9 mouse cellular contexts compared by ENCODE assay signal in the genomic region with DNA sequence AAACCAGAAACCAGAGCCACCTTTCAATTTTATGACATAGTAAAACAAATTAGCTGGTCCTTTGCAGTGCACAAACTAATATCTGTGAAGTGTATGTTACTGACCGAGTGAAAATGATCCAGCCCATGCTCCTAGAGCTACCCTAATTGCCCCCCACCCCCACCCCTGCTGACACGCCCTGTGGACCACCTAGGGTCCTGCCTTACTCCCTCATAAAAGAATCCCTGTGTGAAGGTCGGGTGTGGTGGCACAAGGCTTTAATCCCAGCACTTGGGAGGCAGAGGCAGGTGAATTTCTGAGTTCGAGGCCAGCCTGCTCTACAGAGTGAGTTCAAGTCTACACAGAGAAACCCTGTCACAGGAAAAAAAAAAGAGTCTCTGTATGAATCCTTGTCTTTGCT. TPM values are rescaled to one million over a fixed set of nuclear protein-coding genes. Genes with fewer than 3 reads are reported as not detected.
A peak's percentile ranks its signal among the peaks of the same experiment; 100 is the strongest.
DNase-seq lines count a peak whose midpoint lies in the region; ATAC-seq and TF ChIP-seq lines count a peak whose summit lies in the region.
"Had no signal": no experiment of that assay in that cellular context is flagged by ENCODE, and none has a peak within 500 bp of the region (broad histone marks: within the 10 kb centered on the region; RNA-seq: fewer than 3 reads in every experiment).

No protein-coding gene starts in this region.

- no peak for DNase-seq in heart, postnatal 4 days
- no peak for DNase-seq in MEL (ENCODE audit: low read depth, low spot score)
- no peak for DNase-seq in hindbrain, embryonic 11.5 days (ENCODE audit: low spot score)
- DNase-seq in midbrain, embryonic 11.5 days (ENCODE audit: low spot score, missing footprints) = no peak
- DNase-seq in embryo, embryonic 10 days (ENCODE audit: low spot score) = no peak
- no peak for DNase-seq in natural killer cell, adult 2 months (ENCODE audit: low spot score in 2 of 2)
- DNase-seq: cerebellum, postnatal 25 days had no signal

- TF ChIP-seq EP300 in MEL (IDR thresholded peaks at IDR 0.05; ENCODE audit: low read depth in 1 of 2, low read length in 2 of 2) = no peak

- H3K4me3 ChIP-seq in heart, embryonic 16.5 days (ENCODE audit: low read length) = peak overlapping the region; percentile 100
- peak overlapping the region; percentile 86 to 99 for H3K4me3 ChIP-seq in MEL (ENCODE audit: control insufficient read depth in 1 of 2, insufficient read depth in 1 of 2, low read depth in 2 of 2, low read length in 2 of 2)
- H3K4me3 ChIP-seq in hindbrain, embryonic 11.5 days (ENCODE audit: low read depth, low read length) = peak overlapping the region; percentile 98; the same call in 1 of the 2 replicates
- H3K4me3 ChIP-seq in midbrain, embryonic 11.5 days (ENCODE audit: low read depth, low read length) = peak overlapping the region; percentile 100

- H3K9ac ChIP-seq in heart, embryonic 16.5 days (ENCODE audit: low read length) = no peak overlapping the region; the same call in none of the 2 replicates
- peak overlapping the region; percentile 95 for H3K9ac ChIP-seq in MEL (ENCODE audit: control insufficient read depth, low read depth, low read length, poor library complexity, severe bottlenecking)
- H3K9ac ChIP-seq in hindbrain, embryonic 11.5 days (ENCODE audit: low read depth, low read length) = no peak overlapping the region; the same call in 1 of the 2 replicates
- peak overlapping the region; percentile 97; the same call in 1 of the 2 replicates for H3K9ac ChIP-seq in midbrain, embryonic 11.5 days (ENCODE audit: low read length)

- peak overlapping the region; percentile 84 for H3K4me2 ChIP-seq in heart, embryonic 16.5 days (ENCODE audit: low read depth, low read length)
- peak overlapping the region; percentile 76 for H3K4me2 ChIP-seq in hindbrain, embryonic 11.5 days (replicated peaks; ENCODE audit: low read depth, low read length)
- peak overlapping the region; percentile 88; the same call in 1 of the 2 replicates for H3K4me2 ChIP-seq in midbrain, embryonic 11.5 days

- peaks cover 51% of the 10 kb centered on the region for H3K79me2 ChIP-seq in MEL (ENCODE audit: control insufficient read depth, insufficient read depth, low read length, poor library complexity)

- peaks cover 14% of the 10 kb centered on the region for H3K36me3 ChIP-seq in heart, embryonic 16.5 days (ENCODE audit: control insufficient read depth, insufficient read depth)
- peaks cover 8 to 34% of the 10 kb centered on the region in 2 experiments for H3K36me3 ChIP-seq in MEL (ENCODE audit: control insufficient read depth in 1 of 2, insufficient read depth in 2 of 2, low read length in 2 of 2)
- 0 out of 2 replicates have a peak, but pooled peaks cover 2% of the 10 kb centered on the region for H3K36me3 ChIP-seq in hindbrain, embryonic 11.5 days (ENCODE audit: control insufficient read depth, insufficient read depth, low read length)
- H3K36me3 ChIP-seq in midbrain, embryonic 11.5 days (ENCODE audit: control insufficient read depth, insufficient read depth, low read length) = peaks cover 2% of the 10 kb centered on the region; the same call in 1 of the 2 replicates

- no peaks in the 10 kb centered on the region for H3K27me3 ChIP-seq in heart, embryonic 16.5 days (ENCODE audit: control insufficient read depth, insufficient read depth, low read length)
- no peaks in the 10 kb centered on the region for H3K27me3 ChIP-seq in MEL (ENCODE audit: control insufficient read depth in 1 of 2, insufficient read depth in 2 of 2, low read length in 2 of 2)
- H3K27me3 ChIP-seq in hindbrain, embryonic 11.5 days (ENCODE audit: control insufficient read depth, insufficient read depth, low read length) = no peaks in the 10 kb centered on the region
- H3K27me3 ChIP-seq in midbrain, embryonic 11.5 days (ENCODE audit: control insufficient read depth, insufficient read depth, low read length) = no peaks in the 10 kb centered on the region

- TF ChIP-seq RAD21 in MEL (IDR thresholded peaks at IDR 0.05; ENCODE audit: low read depth, low read length) = no peak

- 67% methylated on average over 4 of the region's 4 CpGs for WGBS in heart, embryonic 16.5 days
- WGBS in hindbrain, embryonic 11.5 days = 76% methylated on average over 4 of the region's 4 CpGs
- 63% methylated on average over 4 of the region's 4 CpGs for WGBS in midbrain, embryonic 11.5 days

- no peak overlapping the region for H3K27ac ChIP-seq in heart, embryonic 16.5 days (ENCODE audit: low read length)
- peak overlapping the region; percentile 83 for H3K27ac ChIP-seq in MEL (ENCODE audit: control insufficient read depth, low read depth, low read length)
- no peak overlapping the region for H3K27ac ChIP-seq in hindbrain, embryonic 11.5 days (ENCODE audit: low read depth, low read length)
- H3K27ac ChIP-seq in midbrain, embryonic 11.5 days (ENCODE audit: low read depth, low read length) = no peak overlapping the region

- H3K4me1 ChIP-seq in heart, embryonic 16.5 days (ENCODE audit: control insufficient read depth, insufficient read depth, low read length) = peaks cover 22% of the 10 kb centered on the region
- H3K4me1 ChIP-seq in MEL (ENCODE audit: control insufficient read depth in 1 of 2, insufficient read depth in 2 of 2, low read length in 2 of 2) = peaks cover 4 to 21% of the 10 kb centered on the region in 2 experiments
- peaks cover 10% of the 10 kb centered on the region for H3K4me1 ChIP-seq in hindbrain, embryonic 11.5 days (replicated peaks; ENCODE audit: control insufficient read depth, insufficient read depth, low read length)
- H3K4me1 ChIP-seq in midbrain, embryonic 11.5 days (ENCODE audit: control insufficient read depth, insufficient read depth, low read length) = peaks cover 20% of the 10 kb centered on the region

- TF ChIP-seq POLR2A in MEL (IDR thresholded peaks at IDR 0.05; ENCODE audit: control insufficient read depth in 1 of 2, insufficient read depth in 1 of 2, low read depth in 1 of 2, low read length in 2 of 2, poor library complexity in 1 of 2) = no peak

- no peak for ATAC-seq in heart, embryonic 16.5 days (replicated peaks; ENCODE audit: extremely low read depth, insufficient read depth, low FRiP score)
- no peak for ATAC-seq in hindbrain, embryonic 11.5 days (ENCODE audit: low FRiP score)
- ATAC-seq in midbrain, embryonic 11.5 days (ENCODE audit: low FRiP score) = no peak
- no peak for ATAC-seq in megakaryocyte progenitor cell, adult 5-6 weeks (replicated peaks; ENCODE audit: poor library complexity)

- TF ChIP-seq CTCF in MEL (IDR thresholded peaks at IDR 0.05 in 2 of 3, conservative IDR thresholded peaks at IDR 0.05 in 1 of 3; ENCODE audit: control insufficient read depth in 1 of 3, insufficient read depth in 1 of 3, low read depth in 2 of 3, low read length in 3 of 3, poor library complexity in 1 of 3, severe bottlenecking in 1 of 3) = no peak

- no peaks in the 10 kb centered on the region for H3K9me3 ChIP-seq in heart, embryonic 16.5 days (replicated peaks; ENCODE audit: control insufficient read depth, low read length)
- H3K9me3 ChIP-seq in MEL (replicated peaks; ENCODE audit: insufficient read depth, low read length) = no peaks in the 10 kb centered on the region
- H3K9me3 ChIP-seq in hindbrain, embryonic 11.5 days (ENCODE audit: control insufficient read depth, low read length) = no peaks in the 10 kb centered on the region
- no peaks in the 10 kb centered on the region for H3K9me3 ChIP-seq in midbrain, embryonic 11.5 days (ENCODE audit: control insufficient read depth, low read length)

TF ChIP-seq in MEL, 35 proteins besides CTCF, POLR2A, EP300 and RAD21 (continues in another document):
- TF ChIP-seq USF2 (IDR thresholded peaks at IDR 0.05; ENCODE audit: borderline replicate concordance in 1 of 2, insufficient read depth in 1 of 2, low read depth in 1 of 2, low read length in 2 of 2) = no peak
- 0 out of 2 replicates have a peak, but pooled peaks have one; percentile 7 for TF ChIP-seq NELFE (IDR thresholded peaks at IDR 0.05; ENCODE audit: low read depth, low read length)
- TF ChIP-seq POLR2AphosphoS5 (IDR thresholded peaks at IDR 0.05; ENCODE audit: borderline replicate concordance, low read depth, low read length) = no peak
- TF ChIP-seq TBP (IDR thresholded peaks at IDR 0.05; ENCODE audit: low read depth, low read length) = peak; percentile 83

RNA-seq across cellular contexts. Expression of a gene that starts 1.6 kb away (rescaled TPM):
- polyA plus RNA-seq in heart, embryonic 16.5 days (2015; fragmentation: Nextera tagmentation; extraction: Ambion mirVana) = 45.7 and 49.4 TPM in 2 replicates
- total RNA-seq in heart, postnatal 4 days (2021) = 10 to 100 TPM; 68.5 to 69.9 TPM
- total RNA-seq in MEL (2012; rRNA removed) = 42.7 and 52.8 TPM in 2 replicates
- polyA plus RNA-seq in MEL (2012; ENCODE audit: insufficient read depth in 1 of 2, insufficient read length in 2 of 2, low read depth in 1 of 2, low replicate concordance in 2 of 2, missing spikeins in 1 of 2) = 10 to 100 TPM in 1 of 2 experiments, not detected in 1; 65.5 TPM
- polyA plus RNA-seq in hindbrain, embryonic 11.5 days (2014; fragmentation: Nextera tagmentation; extraction: Ambion mirVana) = 59.6 and 70.0 TPM in 2 replicates
- polyA plus RNA-seq in midbrain, embryonic 11.5 days (2014; fragmentation: Nextera tagmentation; extraction: Ambion mirVana) = 63.3 and 63.4 TPM in 2 replicates
- total RNA-seq in megakaryocyte progenitor cell, adult 5-6 weeks (2015) = 59.6 and 70.9 TPM in 2 replicates
- 55.9 and 73.9 TPM in 2 replicates for total RNA-seq in megakaryocyte progenitor cell, adult 5-6 weeks (2017)

RNA-seq across cellular contexts. Expression of a gene that starts 1.7 kb away (rescaled TPM):
- polyA plus RNA-seq in heart, embryonic 16.5 days (2015; fragmentation: Nextera tagmentation; extraction: Ambion mirVana) = 15.8 and 17.0 TPM in 2 replicates
- 10 to 100 TPM; 40.5 to 44.0 TPM for total RNA-seq in heart, postnatal 4 days (2021)
- 27.9 and 30.1 TPM in 2 replicates for total RNA-seq in MEL (2012; rRNA removed)
- 10 to 100 TPM; 17.8 to 35.1 TPM for polyA plus RNA-seq in MEL (2012; ENCODE audit: insufficient read depth in 1 of 2, insufficient read length in 2 of 2, low read depth in 1 of 2, low replicate concordance in 2 of 2, missing spikeins in 1 of 2)
- 29.5 and 39.7 TPM in 2 replicates for polyA plus RNA-seq in hindbrain, embryonic 11.5 days (2014; fragmentation: Nextera tagmentation; extraction: Ambion mirVana)
- 28.8 and 30.5 TPM in 2 replicates for polyA plus RNA-seq in midbrain, embryonic 11.5 days (2014; fragmentation: Nextera tagmentation; extraction: Ambion mirVana)
- total RNA-seq in megakaryocyte progenitor cell, adult 5-6 weeks (2015) = 33.0 and 37.4 TPM in 2 replicates
- 42.9 and 56.0 TPM in 2 replicates for total RNA-seq in megakaryocyte progenitor cell, adult 5-6 weeks (2017)

RNA-seq across cellular contexts. Expression of a gene that starts 13.5 kb away (rescaled TPM):
- 1.4 and 1.7 TPM in 2 replicates for polyA plus RNA-seq in heart, embryonic 16.5 days (2015; fragmentation: Nextera tagmentation; extraction: Ambion mirVana)
- under 1 TPM; 0.69 to 0.88 TPM for total RNA-seq in heart, postnatal 4 days (2021)
- 6.5 and 6.7 TPM in 2 replicates for total RNA-seq in MEL (2012; rRNA removed)
- 10 to 100 TPM in 1 of 2 experiments, not detected in 1; 16.1 TPM for polyA plus RNA-seq in MEL (2012; ENCODE audit: insufficient read depth in 1 of 2, insufficient read length in 2 of 2, low read depth in 1 of 2, low replicate concordance in 2 of 2, missing spikeins in 1 of 2)
- polyA plus RNA-seq in hindbrain, embryonic 11.5 days (2014; fragmentation: Nextera tagmentation; extraction: Ambion mirVana) = 0.14 and 0.45 TPM in 2 replicates
- 0.19 TPM in 1 of 2 replicates, not detected in the other for polyA plus RNA-seq in midbrain, embryonic 11.5 days (2014; fragmentation: Nextera tagmentation; extraction: Ambion mirVana)
- 16.6 and 17.4 TPM in 2 replicates for total RNA-seq in megakaryocyte progenitor cell, adult 5-6 weeks (2015)
- 8.0 and 8.4 TPM in 2 replicates for total RNA-seq in megakaryocyte progenitor cell, adult 5-6 weeks (2017)

Comparison
In these comparisons a context has a peak if more than half of its experiments do, and no peak if none do; other contexts are left out.
1. H3K9ac ChIP-seq: peak in MEL (single experiment) and midbrain, embryonic 11.5 days (single experiment); none in heart, embryonic 16.5 days (single experiment) and hindbrain, embryonic 11.5 days (single experiment).
2. Peak in every context shown above with its lines, with median percentiles within 50 percentile points of each other: H3K4me2 ChIP-seq and H3K4me3 ChIP-seq.